Mouse (Mus musculus): ENCODE data around the gene Kctd17. TPM values are rescaled to one million over a fixed set of nuclear protein-coding genes. Genes with fewer than 3 reads are reported as not detected.
A peak's percentile ranks its signal among the peaks of the same experiment; 100 is the strongest.

Gene Kctd17
- total RNA-seq, 2 experiments from 2014 or later: 8.9 to 17.2 TPM

DNA sequence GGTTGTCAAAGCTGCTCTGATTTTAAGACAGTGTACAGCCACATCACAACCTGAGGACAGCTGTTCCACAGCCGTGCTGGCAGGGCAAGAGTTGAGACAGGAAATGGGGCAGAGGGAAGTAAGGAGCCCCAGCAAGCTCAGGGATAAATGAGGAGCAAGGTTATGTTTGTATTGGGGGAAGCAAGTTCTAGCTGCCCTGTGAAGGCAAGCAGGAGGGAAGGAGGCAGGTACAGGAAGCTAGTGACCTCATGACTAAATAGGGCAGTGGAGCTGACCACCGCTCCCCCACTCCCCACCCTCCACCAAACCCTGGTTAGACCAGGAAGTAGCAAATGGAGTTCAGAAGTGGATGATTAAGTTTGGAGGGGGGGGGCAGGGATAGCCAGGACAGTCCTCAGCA lies 52.6 kb downstream of the Kctd17 start:
- intact Hi-C loops (cut with DNase I): no loop called here
- DNase-seq: no peak
- TF ChIP-seq CTCF (IDR thresholded peaks at IDR 0.05): no peak
- H3K4me3 ChIP-seq: no peak overlapping the region
- H3K27ac ChIP-seq: no peak overlapping the region

DNA sequence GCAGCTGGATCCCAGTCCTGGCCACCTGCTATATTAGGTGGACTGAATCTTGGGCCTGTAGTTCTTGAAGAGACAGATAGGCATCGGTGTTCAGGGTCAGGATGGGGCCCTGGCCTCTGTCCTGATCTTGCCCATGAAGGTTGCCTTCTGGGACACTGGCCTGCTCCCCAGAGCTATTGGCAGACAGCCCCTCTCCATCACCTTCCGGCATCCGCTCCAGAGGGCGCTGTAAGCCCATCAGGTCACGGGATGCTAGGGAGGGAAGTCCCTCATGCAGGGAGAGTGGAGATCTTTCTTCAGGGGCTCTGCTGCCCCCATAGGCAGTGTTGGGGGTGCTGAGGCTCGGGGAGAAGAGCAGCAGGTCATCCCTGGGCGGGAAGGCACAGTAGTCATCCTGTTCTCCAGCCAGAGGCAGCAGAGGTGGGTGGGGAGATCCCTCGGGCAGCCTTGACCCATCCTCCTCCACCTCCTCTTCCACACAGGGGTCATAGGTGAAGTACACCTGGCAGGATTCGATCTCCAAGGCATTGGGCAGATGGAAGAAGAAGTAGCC lies 53.2 kb downstream of the Kctd17 start:
- H3K4me3 ChIP-seq: no peak overlapping the region
- H3K27ac ChIP-seq: no peak overlapping the region
- intact Hi-C loops (cut with DNase I): no loop called here
- DNase-seq: peak; percentile 44
- peak; percentile 3; the same call in 1 of the 2 replicates for TF ChIP-seq CTCF (IDR thresholded peaks at IDR 0.05)

DNA sequence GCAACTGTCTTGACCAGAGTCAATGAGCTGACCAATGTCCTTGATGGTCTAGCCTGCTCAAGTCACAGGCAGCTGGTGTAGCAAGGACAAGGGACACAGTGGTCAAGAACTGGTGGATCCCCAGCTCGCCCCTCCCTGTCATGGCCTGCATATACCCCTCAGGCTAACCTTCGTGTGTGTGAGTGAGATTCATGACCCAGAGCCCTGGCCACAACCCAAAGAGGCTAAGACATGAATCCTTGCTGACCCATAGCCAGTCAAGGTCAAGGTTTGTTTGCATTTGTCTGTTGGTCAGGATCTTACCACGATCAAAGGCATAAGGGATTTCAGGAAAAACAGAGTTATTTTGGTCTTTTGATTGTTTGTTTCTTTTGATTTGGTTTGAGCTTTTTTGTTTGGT lies 54.2 kb downstream of the Kctd17 start:
- TF ChIP-seq CTCF (IDR thresholded peaks at IDR 0.05): no peak
- no peak for DNase-seq
- Histone ChIP-seq H3K4me3 (no peak overlapping the region), H3K27ac (no peak overlapping the region)
- intact Hi-C loops (cut with DNase I): no loop called here

- no peak for DNase-seq
- no peak for TF ChIP-seq CTCF (IDR thresholded peaks at IDR 0.05)
- intact Hi-C loops (cut with DNase I): no loop called here
- H3K4me3 ChIP-seq: no peak overlapping the region
- H3K27ac ChIP-seq: no peak overlapping the region
These were observed 54.9 kb downstream of the Kctd17 start for GRCm38 (mm10) chr15:78483311-78483710.

DNA sequence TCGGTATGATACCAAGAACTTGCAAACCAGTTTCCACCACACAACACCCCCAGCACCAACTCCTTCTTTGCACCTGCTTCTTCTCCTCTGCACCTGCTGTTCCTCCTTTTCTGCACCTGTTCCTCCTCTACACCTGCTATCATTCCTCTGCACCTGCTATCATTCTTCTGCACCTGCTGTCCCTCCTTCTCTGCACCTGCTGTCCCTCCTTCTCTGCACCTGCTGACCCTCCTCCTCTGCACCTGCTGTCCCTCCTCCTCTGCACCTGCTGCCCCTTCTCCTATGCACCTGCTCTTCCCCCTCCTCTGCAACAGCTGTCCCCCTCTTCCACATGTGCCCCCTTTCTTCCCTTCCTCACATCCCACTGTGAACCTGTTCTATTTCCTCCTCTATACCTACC lies 58.2 kb downstream of the Kctd17 start:
- intact Hi-C loops (cut with DNase I): no loop called here
- no peak for DNase-seq
- no peak overlapping the region for H3K27ac ChIP-seq
- no peak for TF ChIP-seq CTCF (IDR thresholded peaks at IDR 0.05)
- no peak overlapping the region for H3K4me3 ChIP-seq

DNA sequence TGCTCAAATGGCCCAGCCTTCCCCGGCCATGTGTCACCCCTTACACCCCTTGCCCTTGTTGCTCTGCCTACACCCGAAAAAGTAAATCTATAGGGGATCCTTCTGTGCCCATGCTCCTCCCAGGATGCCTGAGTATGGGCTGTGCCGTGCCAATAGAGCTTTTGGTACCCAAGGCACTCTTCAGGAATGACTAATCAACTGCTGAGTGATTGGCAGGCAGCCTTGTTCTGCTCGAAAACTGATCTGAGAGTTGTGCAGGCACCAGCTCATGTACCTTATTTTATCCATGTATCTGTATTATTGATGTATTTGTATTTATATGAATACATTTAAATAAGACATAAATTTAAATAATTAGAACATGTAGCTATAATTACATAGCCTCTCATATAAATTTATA lies 58.7 kb downstream of the Kctd17 start:
- intact Hi-C loops (cut with DNase I): no loop called here
- Histone ChIP-seq H3K4me3 (no peak overlapping the region), H3K27ac (no peak overlapping the region)
- no peak for TF ChIP-seq CTCF (IDR thresholded peaks at IDR 0.05)
- DNase-seq: no peak

Other genes starting within 250 kb of the Kctd17 start
- over 10,000 TPM in 1 of 2 experiments, 1,000 to 10,000 TPM in 1; 9,151 to 16,547 TPM for gene Pvalb, start 222.2 kb upstream of the Kctd17 start, total RNA-seq (2021)
- gene Ncf4, start 183.8 kb upstream of the Kctd17 start, total RNA-seq (2021): 1 to 10 TPM in 1 of 2 experiments, not detected in 1; 1.2 TPM
- under 1 TPM; 0.66 to 0.78 TPM for gene Csf2rb2, start 122.8 kb upstream of the Kctd17 start, total RNA-seq (2021)
- gene Csf2rb, start 102.8 kb upstream of the Kctd17 start, total RNA-seq (2021): 1 to 10 TPM in 1 of 2 experiments, under 1 TPM in 1; 0.86 to 1.0 TPM
- gene Tex33, start 32.7 kb upstream of the Kctd17 start, total RNA-seq (2021): not detected
- gene Tst, start 22.7 kb upstream of the Kctd17 start, total RNA-seq (2021): 10 to 100 TPM; 18.2 to 18.8 TPM
- 10 to 100 TPM; 61.9 to 66.9 TPM for gene Mpst, start 22.1 kb upstream of the Kctd17 start, total RNA-seq (2021)
- gene Tmprss6, start 40.1 kb downstream of the Kctd17 start, total RNA-seq (2021): not detected
- not detected for gene Il2rb, start 66.7 kb downstream of the Kctd17 start, total RNA-seq (2021)
- 1 to 10 TPM; 2.7 to 7.6 TPM for gene C1qtnf6, start 102.9 kb downstream of the Kctd17 start, total RNA-seq (2021)
- gene Sstr3, start 116.1 kb downstream of the Kctd17 start, total RNA-seq (2021): under 1 TPM in 1 of 2 experiments, not detected in 1; 0.05 TPM
- gene Rac2, start 144.2 kb downstream of the Kctd17 start, total RNA-seq (2021): 1 to 10 TPM; 1.4 to 1.7 TPM
- 1 to 10 TPM; 1.9 TPM for gene Cyth4, start 168.5 kb downstream of the Kctd17 start, total RNA-seq (2021)

All from gastrocnemius, adult 2 months (tissue).